Mouse (Mus musculus) left cerebral cortex, postnatal 14 days (tissue): ENCODE data around the gene Rps15a. TPM values are rescaled to one million over a fixed set of nuclear protein-coding genes. Genes with fewer than 3 reads are reported as not detected.

ENCODE experiments used
- total RNA-seq, 2 experiments: library from RNA; stranded (reverse); gene quantifications; 2 replicates each; pipeline ENCODE4 v1.2.3; 2021

Rps15a gene
- total RNA-seq, 2 experiments from 2014 or later = 354 to 364 TPM

Other genes with a start within 250 kb of the Rps15a start
- 100 to 1,000 TPM; 239 to 272 TPM for gene Arl6ip1, start 13.5 kb upstream of the Rps15a start, total RNA-seq
- gene Smg1, start 127.5 kb upstream of the Rps15a start, total RNA-seq = 10 to 100 TPM; 61.1 to 67.2 TPM